Mouse (Mus musculus) midbrain, embryonic 12.5 days (tissue): ENCODE results near the gene Rprm. TPM values are rescaled to one million over a fixed set of nuclear protein-coding genes. Genes with fewer than 3 reads are reported as not detected.

ENCODE experiments used
- ATAC-seq: fragments of 200-750 bp; cut with Nextera tagmentation; 2 replicates; pipeline ENCODE4 v1.8.0; 2017; ENCODE audit warnings: low read depth, moderate TSS enrichment, moderate library complexity; ENCODE audit not compliant: low FRiP score
- H3K27ac ChIP-seq: fragments of 300-500 bp; sonication (generic); replicated peaks from 2 replicates; pipeline ENCODE4 v1.5.1; 2016; ENCODE audit warnings: mild to moderate bottlenecking
- H3K27me3 ChIP-seq: fragments of 300-500 bp; sonication (generic); 2 replicates; pipeline ENCODE4 v1.6.1; 2016; ENCODE audit warnings: mild to moderate bottlenecking
- H3K36me3 ChIP-seq: fragments of 300-500 bp; sonication (generic); 2 replicates; pipeline ENCODE4 v1.6.1; 2016
- H3K4me1 ChIP-seq: fragments of 300-500 bp; sonication (generic); 2 replicates; pipeline ENCODE4 v1.6.1; 2016
- H3K4me2 ChIP-seq: fragments of 300-500 bp; sonication (generic); replicated peaks from 2 replicates; pipeline ENCODE4 v1.6.1; 2016; ENCODE audit warnings: mild to moderate bottlenecking, moderate library complexity
- H3K4me3 ChIP-seq: fragments of 300-500 bp; sonication (generic); 2 replicates; pipeline ENCODE4 v1.5.1; 2016; ENCODE audit warnings: mild to moderate bottlenecking
- H3K9ac ChIP-seq: fragments of 300-500 bp; sonication (generic); replicated peaks from 2 replicates; pipeline ENCODE4 v1.6.1; 2016; ENCODE audit warnings: mild to moderate bottlenecking, moderate library complexity
- H3K9me3 ChIP-seq: fragments of 300-500 bp; sonication (generic); 2 replicates; pipeline ENCODE4 v1.6.1; 2016; ENCODE audit warnings: mild to moderate bottlenecking
- WGBS: fragments of 180-500 bp; shearing (Covaris S2); methylation state at CpG from one replicate; pipeline ENCODE4 v1.1.7; 2016; 5-methylcytosine and 5-hydroxymethylcytosine counted together
- polyA plus RNA-seq: library from polyadenylated mRNA; unstranded; fragments of >200 nt; fragmentation: Nextera tagmentation; extraction: Ambion mirVana; gene quantifications from 2 replicates; pipeline ENCODE4 v1.2.1, GENCODE M21; 2016

Rprm gene
- polyA plus RNA-seq, result 48.3 and 60.7 TPM in 2 replicates

- 5% methylated on average over 27 of the region's 27 CpGs for WGBS
- H3K4me3 ChIP-seq, result peak within 1 kb of the TSS; percentile 49
- H3K27ac ChIP-seq, result peak within 1 kb of the TSS; percentile 50
- peaks cover 11% of the 10 kb centered on the region; the same call in 1 of the 2 replicates for H3K4me1 ChIP-seq
- peaks cover 15% of the 10 kb centered on the region; the same call in 1 of the 2 replicates for H3K27me3 ChIP-seq
- no peaks in the 10 kb centered on the region for H3K36me3 ChIP-seq
- peak within 1 kb of the TSS; percentile 53 for H3K9ac ChIP-seq
- ATAC-seq, result peak; percentile 91
- peak within 1 kb of the TSS; percentile 63 for H3K4me2 ChIP-seq
- H3K9me3 ChIP-seq, result no peaks in the 10 kb centered on the region
Measured at GRCm38 (mm10) chr2:54085430-54086087, at the start of gene Rprm. Gene Rprm (minus strand): TSS chr2:54085552.

GRCm38 (mm10) chr2:54119305-54119704 is 34.0 kb upstream of the Rprm start:
- ATAC-seq, result peak; percentile 56
- H3K4me2 ChIP-seq, result no peak overlapping the region
- no peaks in the 10 kb centered on the region for H3K4me1 ChIP-seq
- H3K27me3 ChIP-seq, result no peaks in the 10 kb centered on the region
- H3K9ac ChIP-seq, result no peak overlapping the region
- H3K4me3 ChIP-seq, result no peak overlapping the region
- H3K36me3 ChIP-seq, result no peaks in the 10 kb centered on the region
- H3K9me3 ChIP-seq, result no peaks in the 10 kb centered on the region
- H3K27ac ChIP-seq, result no peak overlapping the region
- WGBS, result 75% methylated on average over 6 of the region's 6 CpGs

- no peak overlapping the region for H3K9ac ChIP-seq
- H3K9me3 ChIP-seq, result no peaks in the 10 kb centered on the region
- H3K27ac ChIP-seq, result no peak overlapping the region
- H3K4me1 ChIP-seq, result no peaks in the 10 kb centered on the region
- 26% methylated on average over 3 of the region's 3 CpGs for WGBS
- no peak overlapping the region for H3K4me3 ChIP-seq
- H3K36me3 ChIP-seq, result no peaks in the 10 kb centered on the region
- no peak overlapping the region for H3K4me2 ChIP-seq
- H3K27me3 ChIP-seq, result no peaks in the 10 kb centered on the region
- ATAC-seq, result peak; percentile 65
Measured at GRCm38 (mm10) chr2:54118881-54119280, 33.5 kb upstream of the Rprm start.

GRCm38 (mm10) chr2:54111294-54111693 is 25.9 kb upstream of the Rprm start:
- ATAC-seq, result no peak

GRCm38 (mm10) chr2:54106232-54106726 is 20.9 kb upstream of the Rprm start:
- Histone ChIP-seq H3K4me3 (no peak overlapping the region), H3K4me1 (no peaks in the 10 kb centered on the region; the same call in 1 of the 2 replicates), H3K9me3 (no peaks in the 10 kb centered on the region), H3K36me3 (no peaks in the 10 kb centered on the region), H3K27me3 (no peaks in the 10 kb centered on the region), H3K27ac (no peak overlapping the region), H3K9ac (no peak overlapping the region), H3K4me2 (no peak overlapping the region)
- ATAC-seq, result no peak
- 60% methylated on average over 1 of the region's 1 CpGs for WGBS

More at GRCm38 (mm10) chr2:54111294-54111693, 25.9 kb upstream of the Rprm start:
- Histone ChIP-seq H3K4me3 (no peak overlapping the region), H3K27ac (no peak overlapping the region), H3K9me3 (no peaks in the 10 kb centered on the region), H3K27me3 (no peaks in the 10 kb centered on the region), H3K4me2 (no peak overlapping the region), H3K4me1 (no peaks in the 10 kb centered on the region), H3K36me3 (no peaks in the 10 kb centered on the region), H3K9ac (no peak overlapping the region)
- 80% methylated on average over 2 of the region's 2 CpGs for WGBS

- H3K9ac ChIP-seq, result no peak overlapping the region
- 84% methylated on average over 1 of the region's 1 CpGs for WGBS
- no peak overlapping the region for H3K27ac ChIP-seq
- no peak for ATAC-seq
- no peaks in the 10 kb centered on the region for H3K27me3 ChIP-seq
- no peak overlapping the region for H3K4me2 ChIP-seq
- H3K36me3 ChIP-seq, result no peaks in the 10 kb centered on the region
- H3K4me1 ChIP-seq, result no peaks in the 10 kb centered on the region; the same call in 1 of the 2 replicates
- no peaks in the 10 kb centered on the region for H3K9me3 ChIP-seq
- H3K4me3 ChIP-seq, result no peak overlapping the region
Measured at GRCm38 (mm10) chr2:54099939-54100338, 14.6 kb upstream of the Rprm start.

- H3K36me3 ChIP-seq, result no peaks in the 10 kb centered on the region
- WGBS, result 89% methylated on average over 3 of the region's 3 CpGs
- H3K27me3 ChIP-seq, result no peaks in the 10 kb centered on the region
- no peak for ATAC-seq
- no peak overlapping the region for H3K27ac ChIP-seq
- no peak overlapping the region for H3K4me2 ChIP-seq
- H3K9me3 ChIP-seq, result no peaks in the 10 kb centered on the region
- no peaks in the 10 kb centered on the region for H3K4me1 ChIP-seq
- H3K9ac ChIP-seq, result no peak overlapping the region
- H3K4me3 ChIP-seq, result no peak overlapping the region
Measured at GRCm38 (mm10) chr2:54092616-54093015, 7.3 kb upstream of the Rprm start.

GRCm38 (mm10) chr2:54086254-54086653 is 902 bp upstream of the Rprm start:
- peaks cover 11% of the 10 kb centered on the region; the same call in 1 of the 2 replicates for H3K4me1 ChIP-seq
- no peak overlapping the region for H3K4me3 ChIP-seq
- peaks cover 15% of the 10 kb centered on the region; the same call in 1 of the 2 replicates for H3K27me3 ChIP-seq
- H3K4me2 ChIP-seq, result no peak overlapping the region
- H3K27ac ChIP-seq, result no peak overlapping the region
- no peak overlapping the region for H3K9ac ChIP-seq
- no peaks in the 10 kb centered on the region for H3K36me3 ChIP-seq
- H3K9me3 ChIP-seq, result no peaks in the 10 kb centered on the region
- 76% methylated on average over 4 of the region's 4 CpGs for WGBS
- no peak for ATAC-seq

- Histone ChIP-seq H3K27ac (peak overlapping the region; percentile 50), H3K9me3 (no peaks in the 10 kb centered on the region), H3K4me3 (peak overlapping the region; percentile 49), H3K27me3 (peaks cover 15% of the 10 kb centered on the region; the same call in 1 of the 2 replicates), H3K9ac (peak overlapping the region; percentile 53), H3K4me1 (peaks cover 15% of the 10 kb centered on the region; the same call in 1 of the 2 replicates), H3K36me3 (no peaks in the 10 kb centered on the region), H3K4me2 (peak overlapping the region; percentile 63)
- WGBS, result 1% methylated on average over 51 of the region's 51 CpGs
- peak; percentile 70 for ATAC-seq
Measured at GRCm38 (mm10) chr2:54084737-54085429, 469 bp downstream of the Rprm start.

GRCm38 (mm10) chr2:54083861-54084736 is 1.3 kb downstream of the Rprm start:
- H3K4me1 ChIP-seq, result peaks cover 21% of the 10 kb centered on the region; the same call in 1 of the 2 replicates
- 1% methylated on average over 29 of the region's 29 CpGs for WGBS
- peak overlapping the region; percentile 63 for H3K4me2 ChIP-seq
- peak overlapping the region; percentile 50 for H3K27ac ChIP-seq
- peak overlapping the region; percentile 49 for H3K4me3 ChIP-seq
- peak; percentile 65 for ATAC-seq
- H3K9me3 ChIP-seq, result no peaks in the 10 kb centered on the region
- H3K36me3 ChIP-seq, result no peaks in the 10 kb centered on the region
- peaks cover 15% of the 10 kb centered on the region; the same call in 1 of the 2 replicates for H3K27me3 ChIP-seq
- peak overlapping the region; percentile 53 for H3K9ac ChIP-seq

- Histone ChIP-seq H3K9ac (no peak overlapping the region), H3K27ac (no peak overlapping the region), H3K9me3 (no peaks in the 10 kb centered on the region), H3K4me1 (peaks cover 18% of the 10 kb centered on the region; the same call in 1 of the 2 replicates), H3K4me2 (no peak overlapping the region), H3K36me3 (no peaks in the 10 kb centered on the region), H3K4me3 (no peak overlapping the region), H3K27me3 (peaks cover 4% of the 10 kb centered on the region; the same call in 1 of the 2 replicates)
- ATAC-seq, result peak; percentile 48; the same call in 1 of the 2 replicates
- 68% methylated on average over 7 of the region's 7 CpGs for WGBS
Measured at GRCm38 (mm10) chr2:54078961-54079360, 6.4 kb downstream of the Rprm start.
